Mouse (Mus musculus): ENCODE measurements around the gene Tpi1. TPM values are rescaled to one million over a fixed set of nuclear protein-coding genes. Genes with fewer than 3 reads are reported as not detected.

Tpi1 gene
- polyA plus RNA-seq, 1 experiment, result 181 TPM

DNA sequence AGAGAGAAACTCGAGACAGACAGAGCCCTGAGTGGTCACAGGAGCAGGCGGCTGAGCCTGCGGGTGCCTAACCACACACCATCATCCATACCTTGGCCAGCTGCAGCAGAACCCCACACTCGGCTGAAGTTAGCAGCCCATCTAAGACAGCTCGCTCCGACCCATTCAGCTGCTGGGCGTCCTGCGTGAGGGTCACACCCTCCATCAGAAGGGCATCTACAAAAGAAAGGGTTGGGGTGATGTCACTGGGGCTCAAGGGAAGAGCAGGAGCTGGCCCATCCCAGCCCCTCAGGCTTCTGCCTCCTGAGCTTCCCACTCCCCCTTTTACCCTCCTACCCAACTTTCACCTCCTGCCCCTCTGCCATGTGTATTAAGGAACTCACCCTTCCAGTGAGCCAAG, 36.4 kb upstream of the Tpi1 start:
- WGBS, result 62% methylated on average over 8 of the region's 8 CpGs
- Histone ChIP-seq H3K27me3 (ENCODE audit: control insufficient read depth, insufficient read depth, low read length) (no peaks in the 10 kb centered on the region), H3K4me1 (replicated peaks; ENCODE audit: control insufficient read depth, insufficient read depth, low read length) (peaks cover 9% of the 10 kb centered on the region), H3K4me3 (ENCODE audit: control insufficient read depth, insufficient read depth, low read length) (no peak overlapping the region), H3K36me3 (ENCODE audit: control insufficient read depth, insufficient read depth, low read length) (no peaks in the 10 kb centered on the region), H3K27ac (ENCODE audit: control insufficient read depth, insufficient read depth, low read length) (no peak overlapping the region)
- no peak for DNase-seq
- no peak for TF ChIP-seq CTCF (IDR thresholded peaks at IDR 0.05; ENCODE audit: borderline replicate concordance, control insufficient read depth, extremely low read depth, insufficient read depth, low read length, poor library complexity)
- TF ChIP-seq POLR2A (IDR thresholded peaks at IDR 0.05; ENCODE audit: control insufficient read depth, extremely low read depth, insufficient read depth, low read length, poor library complexity), result no peak

DNA sequence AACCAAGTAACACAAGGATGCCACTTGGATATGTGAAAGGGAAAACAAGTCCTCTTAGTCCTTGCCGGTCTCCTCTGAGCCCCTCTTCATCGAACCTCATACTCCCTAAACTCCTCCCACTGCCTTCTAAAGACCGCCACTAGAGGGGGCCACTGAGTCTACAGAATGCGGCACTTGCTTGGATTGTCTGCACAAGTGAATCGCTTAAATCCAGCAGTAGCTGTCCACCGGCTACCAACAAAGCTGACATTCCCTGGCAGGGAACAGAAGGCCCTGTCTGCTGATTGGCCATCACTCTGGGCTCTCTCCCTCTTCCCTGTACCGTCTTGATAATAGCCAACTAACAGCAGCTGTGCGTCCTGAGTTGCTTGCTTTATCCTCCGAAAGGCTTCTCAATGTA, 33.2 kb upstream of the Tpi1 start:
- no peaks in the 10 kb centered on the region for H3K36me3 ChIP-seq (ENCODE audit: control insufficient read depth, insufficient read depth, low read length)
- no peak overlapping the region for H3K4me3 ChIP-seq (ENCODE audit: control insufficient read depth, insufficient read depth, low read length)
- no peak overlapping the region for H3K27ac ChIP-seq (ENCODE audit: control insufficient read depth, insufficient read depth, low read length)
- H3K27me3 ChIP-seq (ENCODE audit: control insufficient read depth, insufficient read depth, low read length), result no peaks in the 10 kb centered on the region
- H3K4me1 ChIP-seq (replicated peaks; ENCODE audit: control insufficient read depth, insufficient read depth, low read length), result peaks cover 2% of the 10 kb centered on the region
- 22% methylated on average over 9 of the region's 9 CpGs for WGBS
- TF ChIP-seq POLR2A (IDR thresholded peaks at IDR 0.05; ENCODE audit: control insufficient read depth, extremely low read depth, insufficient read depth, low read length, poor library complexity) (no peak), CTCF (IDR thresholded peaks at IDR 0.05; ENCODE audit: borderline replicate concordance, control insufficient read depth, extremely low read depth, insufficient read depth, low read length, poor library complexity) (peak; percentile 58; the same call in 1 of the 2 replicates)
- peak; percentile 96 for DNase-seq

DNA sequence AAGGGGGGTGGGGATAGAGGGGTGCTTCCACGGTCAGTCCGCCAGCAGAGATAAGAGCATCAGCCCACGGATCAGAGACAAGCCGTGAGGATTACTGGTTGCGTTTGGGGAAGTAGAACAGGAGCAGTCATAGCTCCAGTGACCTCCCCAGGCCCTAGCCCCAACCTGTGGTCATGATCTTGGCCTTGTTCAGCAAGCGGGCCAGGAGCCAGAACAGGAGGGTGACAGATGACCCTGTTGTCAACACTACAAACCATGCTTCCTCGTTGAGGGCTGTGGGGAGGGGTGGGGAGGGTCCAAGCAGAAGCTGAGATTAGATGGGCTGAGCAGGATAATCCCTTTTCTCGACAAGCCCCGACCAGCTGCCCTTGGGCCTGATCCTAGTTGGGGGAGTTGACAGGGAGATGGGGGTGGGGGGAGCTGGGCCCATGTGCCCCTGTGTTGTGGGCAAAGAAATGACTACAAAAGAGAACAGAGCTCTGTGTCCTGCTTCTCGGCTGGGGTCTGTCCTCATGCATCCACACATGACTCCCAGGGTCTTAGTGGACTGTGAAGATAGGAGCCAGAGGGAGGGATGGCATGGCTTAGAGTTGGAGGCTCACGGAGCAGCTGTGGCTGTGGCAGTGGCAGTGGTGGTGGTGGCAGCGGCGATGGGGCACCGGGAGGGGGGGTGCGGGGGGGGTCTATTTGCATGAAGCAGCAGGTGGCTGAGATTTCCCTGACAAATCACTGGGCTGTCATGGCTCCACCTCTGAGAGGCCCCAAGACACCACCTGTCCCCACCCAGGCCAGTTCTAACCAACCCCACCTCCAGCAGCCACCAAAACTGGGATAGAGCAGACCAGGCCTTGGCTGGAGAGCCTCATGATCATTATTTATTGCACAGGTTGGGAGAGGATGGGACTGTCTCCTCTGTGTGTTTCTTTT, 26.4 kb upstream of the Tpi1 start, which contains the start of gene Gnb3:
Gnb3 (minus strand) TSS at position 35 of the 927 bp plus-strand sequence.
- Histone ChIP-seq H3K4me1 (replicated peaks; ENCODE audit: control insufficient read depth, insufficient read depth, low read length) (no peaks in the 10 kb centered on the region), H3K27ac (ENCODE audit: control insufficient read depth, insufficient read depth, low read length) (no peak within 1 kb of the TSS), H3K36me3 (ENCODE audit: control insufficient read depth, insufficient read depth, low read length) (0 out of 2 replicates have a peak, but pooled peaks cover under 1% of the 10 kb centered on the region), H3K27me3 (ENCODE audit: control insufficient read depth, insufficient read depth, low read length) (no peaks in the 10 kb centered on the region), H3K4me3 (ENCODE audit: control insufficient read depth, insufficient read depth, low read length) (no peak within 1 kb of the TSS)
- WGBS, result 50% methylated on average over 15 of the region's 15 CpGs
- TF ChIP-seq CTCF (IDR thresholded peaks at IDR 0.05; ENCODE audit: borderline replicate concordance, control insufficient read depth, extremely low read depth, insufficient read depth, low read length, poor library complexity), result no peak
- no peak for TF ChIP-seq POLR2A (IDR thresholded peaks at IDR 0.05; ENCODE audit: control insufficient read depth, extremely low read depth, insufficient read depth, low read length, poor library complexity)
- no peak for DNase-seq

DNA sequence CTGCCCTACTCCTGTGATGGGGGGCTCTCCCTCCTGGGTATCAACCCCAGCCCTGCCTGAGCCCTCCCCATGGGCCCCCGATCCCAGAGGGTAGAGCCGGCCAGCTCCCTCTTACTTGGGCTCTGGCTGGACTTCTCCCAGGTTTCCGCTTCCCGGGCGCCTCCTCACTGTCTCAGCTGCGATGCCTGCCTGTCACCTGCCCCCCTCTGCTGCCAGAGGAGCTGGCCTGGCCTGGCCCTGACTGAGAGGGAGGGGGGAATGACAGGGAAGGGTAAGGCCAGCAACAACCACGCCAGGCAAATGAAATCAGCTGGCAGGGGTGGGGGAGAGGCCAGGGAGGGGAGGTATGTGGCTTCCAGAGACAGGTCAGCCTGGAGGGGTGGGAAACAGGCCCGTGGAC, 25.7 kb upstream of the Tpi1 start:
- DNase-seq, result no peak

DNA sequence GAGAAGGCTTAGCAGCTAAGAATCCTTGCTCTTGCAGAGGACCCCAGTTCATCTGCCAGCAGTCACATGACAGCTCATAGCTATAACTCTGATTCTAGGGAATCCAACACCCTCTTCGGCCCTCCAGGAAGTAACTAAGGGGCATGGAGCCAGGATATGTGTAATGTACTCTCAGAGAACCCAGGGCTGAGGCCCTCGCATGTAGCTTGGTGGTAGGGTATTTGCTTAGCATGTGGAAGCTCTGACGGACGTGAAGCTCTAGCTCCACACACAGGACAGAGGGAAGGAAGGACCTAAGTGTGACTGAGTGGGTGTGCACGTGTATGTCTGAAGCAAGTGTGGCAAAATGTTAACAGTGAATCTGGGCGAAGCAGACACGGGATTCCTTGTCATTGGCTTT, 22.3 kb upstream of the Tpi1 start:
- Histone ChIP-seq H3K27me3 (ENCODE audit: control insufficient read depth, insufficient read depth, low read length) (no peaks in the 10 kb centered on the region), H3K4me1 (replicated peaks; ENCODE audit: control insufficient read depth, insufficient read depth, low read length) (no peaks in the 10 kb centered on the region), H3K27ac (ENCODE audit: control insufficient read depth, insufficient read depth, low read length) (no peak overlapping the region), H3K4me3 (ENCODE audit: control insufficient read depth, insufficient read depth, low read length) (no peak overlapping the region), H3K36me3 (ENCODE audit: control insufficient read depth, insufficient read depth, low read length) (peaks cover 12% of the 10 kb centered on the region; the same call in 1 of the 2 replicates)
- TF ChIP-seq POLR2A (IDR thresholded peaks at IDR 0.05; ENCODE audit: control insufficient read depth, extremely low read depth, insufficient read depth, low read length, poor library complexity) (no peak), CTCF (IDR thresholded peaks at IDR 0.05; ENCODE audit: borderline replicate concordance, control insufficient read depth, extremely low read depth, insufficient read depth, low read length, poor library complexity) (no peak)
- no peak for DNase-seq
- WGBS, result 88% methylated on average over 7 of the region's 7 CpGs

More for the DNA sequence above, 25.7 kb upstream of the Tpi1 start:
- 62% methylated on average over 8 of the region's 8 CpGs for WGBS
- 0 out of 2 replicates have a peak, but pooled peaks cover 7% of the 10 kb centered on the region for H3K36me3 ChIP-seq (ENCODE audit: control insufficient read depth, insufficient read depth, low read length)
- H3K4me1 ChIP-seq (replicated peaks; ENCODE audit: control insufficient read depth, insufficient read depth, low read length), result no peaks in the 10 kb centered on the region
- H3K27me3 ChIP-seq (ENCODE audit: control insufficient read depth, insufficient read depth, low read length), result no peaks in the 10 kb centered on the region
- no peak overlapping the region for H3K27ac ChIP-seq (ENCODE audit: control insufficient read depth, insufficient read depth, low read length)
- TF ChIP-seq CTCF (IDR thresholded peaks at IDR 0.05; ENCODE audit: borderline replicate concordance, control insufficient read depth, extremely low read depth, insufficient read depth, low read length, poor library complexity) (no peak), POLR2A (IDR thresholded peaks at IDR 0.05; ENCODE audit: control insufficient read depth, extremely low read depth, insufficient read depth, low read length, poor library complexity) (no peak)
- H3K4me3 ChIP-seq (ENCODE audit: control insufficient read depth, insufficient read depth, low read length), result no peak overlapping the region

DNA sequence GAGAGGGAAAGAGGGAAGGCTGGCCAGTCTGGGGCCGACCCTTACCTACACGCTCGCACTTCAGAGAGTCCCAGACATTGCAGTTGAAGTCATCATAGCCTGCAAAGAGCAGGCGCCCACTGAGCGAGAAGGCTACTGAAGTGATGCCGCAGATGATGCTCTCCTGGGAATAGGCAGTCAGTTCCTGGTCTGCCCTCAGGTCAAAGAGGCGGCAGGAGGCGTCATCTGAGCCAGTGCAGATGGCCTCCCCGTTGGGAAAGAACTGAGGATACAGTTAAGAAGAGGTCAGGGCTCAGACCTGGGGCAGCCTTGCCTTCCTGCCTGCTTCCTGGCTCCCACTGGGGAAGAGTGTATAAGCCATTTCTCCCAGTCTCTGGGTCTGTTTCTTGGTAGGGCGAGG, 21.4 kb upstream of the Tpi1 start:
- no peaks in the 10 kb centered on the region for H3K27me3 ChIP-seq (ENCODE audit: control insufficient read depth, insufficient read depth, low read length)
- no peak overlapping the region for H3K27ac ChIP-seq (ENCODE audit: control insufficient read depth, insufficient read depth, low read length)
- H3K36me3 ChIP-seq (ENCODE audit: control insufficient read depth, insufficient read depth, low read length), result peaks cover 12% of the 10 kb centered on the region; the same call in 1 of the 2 replicates
- no peak for TF ChIP-seq CTCF (IDR thresholded peaks at IDR 0.05; ENCODE audit: borderline replicate concordance, control insufficient read depth, extremely low read depth, insufficient read depth, low read length, poor library complexity)
- no peak for TF ChIP-seq POLR2A (IDR thresholded peaks at IDR 0.05; ENCODE audit: control insufficient read depth, extremely low read depth, insufficient read depth, low read length, poor library complexity)
- no peak for DNase-seq
- no peak overlapping the region for H3K4me3 ChIP-seq (ENCODE audit: control insufficient read depth, insufficient read depth, low read length)
- WGBS, result 93% methylated on average over 10 of the region's 10 CpGs
- 0 out of 2 replicates have a peak, but pooled peaks cover 3% of the 10 kb centered on the region for H3K4me1 ChIP-seq (replicated peaks; ENCODE audit: control insufficient read depth, insufficient read depth, low read length)

Measured in thymus, adult 2 months (tissue).